Mouse (Mus musculus) spleen, adult 2 months (tissue): ENCODE data around the gene Kcna7.

Experiments
- CTCF ChIP-seq: fragments of 200-500 bp; IDR thresholded peaks from 2 replicates; pipeline ENCODE4 v1.5.1; 2011; ENCODE audit warnings: mild to moderate bottlenecking, inconsistent platforms; ENCODE audit not compliant: insufficient read depth, insufficient read length, insufficient replicate concordance; ENCODE audit errors: extremely low read depth
- POLR2A ChIP-seq: fragments of 200-500 bp; IDR thresholded peaks from 2 replicates; pipeline ENCODE4 v1.6.1; 2011; ENCODE audit warnings: low read depth, low read length, inconsistent platforms

DNA sequence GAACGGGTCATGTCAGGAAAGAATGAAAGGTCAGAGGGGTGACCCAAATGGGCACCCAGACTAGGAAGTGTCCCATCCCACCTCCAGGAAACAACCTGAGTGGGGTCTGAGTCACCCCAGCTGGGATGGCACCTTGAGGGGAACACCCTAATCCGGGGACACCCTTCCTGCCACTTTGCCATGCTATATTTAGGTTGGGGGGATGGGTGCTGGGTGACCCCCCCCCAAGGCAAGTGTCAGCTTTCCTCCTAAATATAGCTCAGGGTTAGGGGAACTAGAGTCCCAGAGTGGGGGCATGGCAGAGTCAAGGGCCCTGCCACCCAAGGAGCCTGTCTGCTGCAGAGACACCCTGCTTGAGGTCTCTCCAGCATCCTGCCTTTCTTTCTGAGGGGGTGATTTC lies 7.0 kb downstream of the Kcna7 start:
- no peak for TF ChIP-seq CTCF
- TF ChIP-seq POLR2A, result no peak
